Mouse (Mus musculus) liver, adult 2 months (tissue): ENCODE measurements around the gene Pou3f1.

Experiments used
- CTCF ChIP-seq: fragments of 200-500 bp; IDR thresholded peaks from 2 replicates; pipeline ENCODE4 v1.5.1; 2011; ENCODE audit warnings: low read depth, low read length, control low read depth
- POLR2A ChIP-seq: fragments of 200-500 bp; IDR thresholded peaks from 2 replicates; pipeline ENCODE4 v1.6.1; 2011; ENCODE audit warnings: low read length, control low read depth; ENCODE audit not compliant: insufficient read depth; ENCODE audit errors: extremely low read depth

DNA sequence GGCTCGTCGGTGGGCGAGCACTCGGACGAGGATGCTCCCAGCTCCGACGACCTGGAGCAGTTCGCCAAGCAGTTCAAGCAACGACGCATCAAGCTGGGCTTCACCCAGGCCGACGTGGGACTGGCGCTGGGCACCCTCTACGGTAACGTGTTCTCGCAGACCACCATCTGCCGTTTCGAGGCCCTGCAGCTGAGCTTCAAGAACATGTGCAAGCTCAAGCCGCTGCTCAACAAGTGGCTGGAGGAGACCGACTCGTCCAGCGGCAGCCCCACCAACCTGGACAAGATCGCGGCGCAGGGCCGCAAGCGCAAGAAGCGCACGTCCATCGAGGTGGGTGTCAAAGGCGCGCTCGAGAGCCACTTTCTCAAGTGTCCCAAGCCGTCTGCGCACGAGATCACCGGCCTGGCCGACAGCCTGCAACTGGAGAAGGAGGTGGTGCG lies 1.8 kb downstream of the Pou3f1 start:
- no peak for TF ChIP-seq CTCF
- no peak for TF ChIP-seq POLR2A
